Mouse (Mus musculus) embryonic fibroblast, embryonic 13.5 days (primary cell): ENCODE data around the gene Sh2d5.

ENCODE experiments used
- CTCF ChIP-seq: IDR thresholded peaks from 2 replicates; pipeline ENCODE4 v1.5.1; 2011; ENCODE audit warnings: mild to moderate bottlenecking, control low read depth, low read length, moderate library complexity, borderline replicate concordance; ENCODE audit not compliant: insufficient read depth
- POLR2A ChIP-seq: IDR thresholded peaks from 2 replicates; pipeline ENCODE4 v1.6.1; 2011; ENCODE audit warnings: low read depth, mild to moderate bottlenecking, control low read depth, low read length, moderate library complexity

GRCm38 (mm10) chr4:138217441-138217840 lies 32.8 kb upstream of the Sh2d5 start:
- no peak for TF ChIP-seq POLR2A
- no peak for TF ChIP-seq CTCF
